Mouse (Mus musculus) thymus, adult 2 months (tissue): ENCODE data around the gene Fam222b. TPM values are rescaled to one million over a fixed set of nuclear protein-coding genes. Genes with fewer than 3 reads are reported as not detected.
A peak's percentile ranks its signal among the peaks of the same experiment; 100 is the strongest.

Experiments
- DNase-seq: peaks from one replicate; pipeline ENCODE4 v3.0.0; 2021
- H3K27ac ChIP-seq: fragments of 200-500 bp; 2 replicates; pipeline ENCODE4 v1.5.1; 2012; ENCODE audit warnings: low read length, control low read depth; ENCODE audit not compliant: control insufficient read depth, insufficient read depth
- H3K27me3 ChIP-seq: fragments of 200-500 bp; 2 replicates; pipeline ENCODE4 v1.6.1; 2012; ENCODE audit warnings: mild to moderate bottlenecking, low read length, moderate library complexity, mixed read lengths; ENCODE audit not compliant: control insufficient read depth, insufficient read depth
- H3K36me3 ChIP-seq: fragments of 200-500 bp; 2 replicates; pipeline ENCODE4 v1.6.1; 2012; ENCODE audit warnings: mild to moderate bottlenecking, low read length, moderate library complexity; ENCODE audit not compliant: control insufficient read depth, insufficient read depth
- H3K4me1 ChIP-seq: fragments of 200-500 bp; replicated peaks from 2 replicates; pipeline ENCODE4 v1.6.1; 2012; ENCODE audit warnings: low read length; ENCODE audit not compliant: control insufficient read depth, insufficient read depth
- H3K4me3 ChIP-seq: fragments of 200-500 bp; 2 replicates; pipeline ENCODE4 v1.5.1; 2012; ENCODE audit warnings: mild to moderate bottlenecking, low read length, control low read depth, moderate library complexity; ENCODE audit not compliant: control insufficient read depth, insufficient read depth
- CTCF ChIP-seq: fragments of 200-500 bp; IDR thresholded peaks from 2 replicates; pipeline ENCODE4 v1.5.1; 2012; ENCODE audit warnings: mild to moderate bottlenecking, control low read depth, low read length, moderate library complexity, borderline replicate concordance; ENCODE audit not compliant: control insufficient read depth, poor library complexity, insufficient read depth; ENCODE audit errors: extremely low read depth
- POLR2A ChIP-seq: fragments of 200-500 bp; IDR thresholded peaks from 2 replicates; pipeline ENCODE4 v1.6.1; 2012; ENCODE audit warnings: mild to moderate bottlenecking, low read length, control low read depth, moderate library complexity; ENCODE audit not compliant: control insufficient read depth, poor library complexity, insufficient read depth; ENCODE audit errors: extremely low read depth
- WGBS: fragments of 180-500 bp; shearing (Covaris S2); methylation state at CpG from one replicate; pipeline ENCODE4 v1.1.7; 2018; 5-methylcytosine and 5-hydroxymethylcytosine counted together
- polyA plus RNA-seq: library from polyadenylated mRNA; depleted of rRNA; stranded (reverse); fragments of >200 nt; gene quantifications from 2 replicates; pipeline ENCODE4 v1.2.3, GENCODE M21; 2012

Fam222b gene
- polyA plus RNA-seq, 1 experiment: 17.6 TPM

DNA sequence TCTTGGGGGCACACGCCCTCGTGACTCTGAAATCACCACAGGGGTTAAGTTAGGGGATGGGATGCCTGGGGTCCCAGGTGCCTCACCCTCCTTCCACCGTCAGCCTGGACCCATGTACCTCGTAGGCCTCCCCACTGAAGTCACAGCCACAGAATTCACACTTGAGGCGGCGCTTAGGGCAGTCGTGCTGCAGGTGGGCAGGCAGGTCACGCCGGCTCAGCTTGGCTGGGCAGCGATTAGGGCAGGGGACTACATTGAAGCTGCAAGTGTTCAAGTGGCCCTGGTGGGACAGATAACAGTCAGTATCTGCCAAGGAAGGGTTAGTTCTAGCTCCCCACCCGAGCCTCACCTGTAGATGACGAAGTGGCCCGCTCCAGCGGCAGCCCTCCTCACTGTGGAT lies 66.7 kb downstream of the Fam222b start:
- WGBS: 96% methylated on average over 14 of the region's 14 CpGs
- peaks cover 26% of the 10 kb centered on the region for H3K4me1 ChIP-seq
- peaks cover 35% of the 10 kb centered on the region for H3K36me3 ChIP-seq
- no peak overlapping the region for H3K4me3 ChIP-seq
- no peak overlapping the region for H3K27ac ChIP-seq
- TF ChIP-seq CTCF (no peak), POLR2A (no peak)
- no peaks in the 10 kb centered on the region for H3K27me3 ChIP-seq
- DNase-seq: no peak

- no peak overlapping the region for H3K4me3 ChIP-seq
- DNase-seq: no peak
- WGBS: 63% methylated on average over 4 of the region's 4 CpGs
- H3K4me1 ChIP-seq: peaks cover 30% of the 10 kb centered on the region
- H3K27me3 ChIP-seq: no peaks in the 10 kb centered on the region
- no peak overlapping the region for H3K27ac ChIP-seq
- H3K36me3 ChIP-seq: peaks cover 35% of the 10 kb centered on the region
- TF ChIP-seq POLR2A: no peak
- TF ChIP-seq CTCF: peak; percentile 11; the same call in 1 of the 2 replicates
Measured at GRCm38 (mm10) chr11:78161968-78162367, 67.5 kb downstream of the Fam222b start.

DNA sequence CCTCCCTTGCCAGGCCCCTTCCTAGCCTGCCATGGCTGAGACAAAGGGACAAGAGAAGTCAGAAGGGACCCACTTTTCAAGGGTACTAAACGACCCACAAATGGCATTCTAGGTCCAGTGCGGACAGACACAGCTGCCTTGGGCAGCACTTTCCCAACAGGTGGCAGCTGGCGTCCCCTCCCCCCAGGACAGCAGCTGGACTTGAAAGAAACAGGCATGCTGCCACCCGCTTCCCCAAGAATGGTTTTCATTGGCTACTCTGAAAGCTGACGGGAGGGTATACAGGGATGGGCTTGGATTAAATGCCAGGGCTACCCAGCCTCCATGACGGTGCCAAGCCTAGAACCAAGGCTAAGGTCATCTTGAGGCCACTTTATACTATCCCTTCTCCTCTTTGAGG lies 68.0 kb downstream of the Fam222b start:
- no peak overlapping the region for H3K4me3 ChIP-seq
- no peaks in the 10 kb centered on the region for H3K27me3 ChIP-seq
- H3K27ac ChIP-seq: 0 out of 2 replicates have a peak overlapping the region, but pooled peaks have one; percentile 77
- TF ChIP-seq POLR2A: no peak
- no peak; the same call in 1 of the 2 replicates for TF ChIP-seq CTCF
- peaks cover 33% of the 10 kb centered on the region for H3K36me3 ChIP-seq
- 61% methylated on average over 6 of the region's 6 CpGs for WGBS
- H3K4me1 ChIP-seq: peaks cover 30% of the 10 kb centered on the region
- DNase-seq: no peak

DNA sequence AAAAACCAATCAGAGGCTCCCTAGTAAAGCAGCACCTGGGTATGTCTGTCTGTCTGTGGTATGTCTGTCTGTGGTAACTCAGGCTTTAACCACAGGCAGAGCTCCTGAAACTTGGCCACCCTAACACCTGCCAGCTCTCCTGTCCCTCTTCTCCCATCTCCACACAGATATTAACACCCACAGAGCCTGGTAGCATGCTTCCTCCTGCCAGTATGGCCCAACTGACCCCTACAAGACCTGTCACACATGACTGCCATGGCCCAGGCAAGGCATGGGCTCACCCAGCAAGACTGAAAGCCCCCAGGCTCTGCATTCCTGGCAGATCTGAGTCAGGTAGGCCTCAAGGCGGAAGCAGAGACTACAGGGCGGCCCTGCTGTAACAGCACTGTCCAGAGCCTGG lies 68.6 kb downstream of the Fam222b start:
- 65% methylated on average over 2 of the region's 2 CpGs for WGBS
- Histone ChIP-seq H3K27me3 (no peaks in the 10 kb centered on the region), H3K4me3 (peak overlapping the region; percentile 87), H3K4me1 (peaks cover 30% of the 10 kb centered on the region), H3K36me3 (peaks cover 28% of the 10 kb centered on the region), H3K27ac (peak overlapping the region; percentile 77)
- TF ChIP-seq CTCF: no peak
- no peak for DNase-seq

GRCm38 (mm10) chr11:78163681-78164603 lies 69.5 kb downstream of the Fam222b start:
- WGBS: under 1% methylated on average over 22 of the region's 22 CpGs
- H3K4me1 ChIP-seq: peaks cover 33% of the 10 kb centered on the region
- TF ChIP-seq POLR2A: peak; percentile 49; the same call in 1 of the 2 replicates
- no peak; the same call in 1 of the 2 replicates for TF ChIP-seq CTCF
- H3K4me3 ChIP-seq: peak overlapping the region; percentile 87
- H3K27me3 ChIP-seq: no peaks in the 10 kb centered on the region
- H3K27ac ChIP-seq: peak overlapping the region; percentile 82
- peaks cover 19% of the 10 kb centered on the region for H3K36me3 ChIP-seq
- DNase-seq: peak; percentile 81

- WGBS: 1% methylated on average over 14 of the region's 14 CpGs
- Histone ChIP-seq H3K27me3 (no peaks in the 10 kb centered on the region), H3K4me1 (peaks cover 36% of the 10 kb centered on the region), H3K36me3 (peaks cover 19% of the 10 kb centered on the region), H3K27ac (peak overlapping the region; percentile 82), H3K4me3 (peak overlapping the region; percentile 87)
- no peak for TF ChIP-seq CTCF
- no peak for TF ChIP-seq POLR2A
- DNase-seq: no peak
Measured at GRCm38 (mm10) chr11:78164604-78164923, 70.1 kb downstream of the Fam222b start.
